Mouse (Mus musculus): ENCODE results near the gene Zcrb1. TPM values are rescaled to one million over a fixed set of nuclear protein-coding genes. Genes with fewer than 3 reads are reported as not detected.
A peak's percentile ranks its signal among the peaks of the same experiment; 100 is the strongest.

The Zcrb1 gene
- total and polyA plus RNA-seq, 3 experiments, result 75.3 to 98.9 (median 95.8) TPM

GRCm38 (mm10) chr15:93422537-93422936 is 24.4 kb upstream of the Zcrb1 start:
- Histone ChIP-seq H3K4me1 (ENCODE audit: insufficient read depth, low read depth, low read length) (0 out of 2 replicates have a peak, but pooled peaks cover 2% of the 10 kb centered on the region), H3K9me3 (replicated peaks) (no peaks in the 10 kb centered on the region), H3K4me3 (ENCODE audit: low read depth, low read length) (no peak overlapping the region), H3K36me3 (replicated peaks) (peaks cover 76% of the 10 kb centered on the region), H3K27me3 (ENCODE audit: insufficient read depth, low read length) (no peaks in the 10 kb centered on the region)
- DNase-seq (ENCODE audit: low spot score) (no peak), ATAC-seq (ENCODE audit: extremely low read depth, insufficient number of reproducible peaks, low FRiP score, poor library complexity, severe bottlenecking) (peak; percentile 49; the same call in 1 of the 2 replicates)
- TF ChIP-seq TAL1 (conservative IDR thresholded peaks at IDR 0.05; ENCODE audit: low read depth, low read length), result no peak
- TF ChIP-seq GATA1 (IDR thresholded peaks at IDR 0.05; ENCODE audit: borderline replicate concordance, low read length), result no peak
- TF ChIP-seq POLR2AphosphoS5 (IDR thresholded peaks at IDR 0.05; ENCODE audit: insufficient replicate concordance, low read depth, low read length), result no peak
- no peak for TF ChIP-seq CTCF (IDR thresholded peaks at IDR 0.05; ENCODE audit: low read depth, low read length)
- TF ChIP-seq GATA2 (IDR thresholded peaks at IDR 0.05; ENCODE audit: borderline replicate concordance, low read depth, low read length), result no peak

GRCm38 (mm10) chr15:93420596-93420995 is 22.5 kb upstream of the Zcrb1 start:
- Histone ChIP-seq H3K4me1 (ENCODE audit: insufficient read depth, low read depth, low read length) (0 out of 2 replicates have a peak, but pooled peaks cover 2% of the 10 kb centered on the region), H3K27me3 (ENCODE audit: insufficient read depth, low read length) (no peaks in the 10 kb centered on the region), H3K36me3 (replicated peaks) (peaks cover 75% of the 10 kb centered on the region), H3K9me3 (replicated peaks) (no peaks in the 10 kb centered on the region), H3K4me3 (ENCODE audit: low read depth, low read length) (no peak overlapping the region)
- TF ChIP-seq GATA1 (IDR thresholded peaks at IDR 0.05; ENCODE audit: borderline replicate concordance, low read length) (no peak), POLR2AphosphoS5 (IDR thresholded peaks at IDR 0.05; ENCODE audit: insufficient replicate concordance, low read depth, low read length) (no peak), CTCF (IDR thresholded peaks at IDR 0.05; ENCODE audit: low read depth, low read length) (no peak), TAL1 (conservative IDR thresholded peaks at IDR 0.05; ENCODE audit: low read depth, low read length) (no peak), GATA2 (IDR thresholded peaks at IDR 0.05; ENCODE audit: borderline replicate concordance, low read depth, low read length) (no peak)
- ATAC-seq (ENCODE audit: extremely low read depth, insufficient number of reproducible peaks, low FRiP score, poor library complexity, severe bottlenecking) (no peak), DNase-seq (ENCODE audit: low spot score) (no peak)

- 0 out of 2 replicates have a peak, but pooled peaks cover 2% of the 10 kb centered on the region for H3K4me1 ChIP-seq (ENCODE audit: insufficient read depth, low read depth, low read length)
- ATAC-seq (ENCODE audit: extremely low read depth, insufficient number of reproducible peaks, low FRiP score, poor library complexity, severe bottlenecking), result no peak
Observed at GRCm38 (mm10) chr15:93416300-93416699, 18.2 kb upstream of the Zcrb1 start.

GRCm38 (mm10) chr15:93414456-93414855 is 16.3 kb upstream of the Zcrb1 start:
- Histone ChIP-seq H3K36me3 (replicated peaks) (peaks cover 74% of the 10 kb centered on the region), H3K4me3 (ENCODE audit: low read depth, low read length) (no peak overlapping the region), H3K9me3 (replicated peaks) (no peaks in the 10 kb centered on the region), H3K27me3 (ENCODE audit: insufficient read depth, low read length) (no peaks in the 10 kb centered on the region), H3K4me1 (ENCODE audit: insufficient read depth, low read depth, low read length) (no peaks in the 10 kb centered on the region)
- DNase-seq (ENCODE audit: low spot score) (no peak), ATAC-seq (ENCODE audit: extremely low read depth, insufficient number of reproducible peaks, low FRiP score, poor library complexity, severe bottlenecking) (no peak)
- TF ChIP-seq GATA2 (IDR thresholded peaks at IDR 0.05; ENCODE audit: borderline replicate concordance, low read depth, low read length) (no peak), CTCF (IDR thresholded peaks at IDR 0.05; ENCODE audit: low read depth, low read length) (no peak), GATA1 (IDR thresholded peaks at IDR 0.05; ENCODE audit: borderline replicate concordance, low read length) (no peak), POLR2AphosphoS5 (IDR thresholded peaks at IDR 0.05; ENCODE audit: insufficient replicate concordance, low read depth, low read length) (no peak), TAL1 (conservative IDR thresholded peaks at IDR 0.05; ENCODE audit: low read depth, low read length) (no peak)

More at GRCm38 (mm10) chr15:93416300-93416699, 18.2 kb upstream of the Zcrb1 start:
- Histone ChIP-seq H3K36me3 (replicated peaks) (peaks cover 72% of the 10 kb centered on the region), H3K27me3 (ENCODE audit: insufficient read depth, low read length) (no peaks in the 10 kb centered on the region), H3K4me3 (ENCODE audit: low read depth, low read length) (no peak overlapping the region), H3K9me3 (replicated peaks) (no peaks in the 10 kb centered on the region)
- no peak for TF ChIP-seq GATA1 (IDR thresholded peaks at IDR 0.05; ENCODE audit: borderline replicate concordance, low read length)
- TF ChIP-seq GATA2 (IDR thresholded peaks at IDR 0.05; ENCODE audit: borderline replicate concordance, low read depth, low read length), result no peak
- TF ChIP-seq TAL1 (conservative IDR thresholded peaks at IDR 0.05; ENCODE audit: low read depth, low read length), result no peak
- no peak for TF ChIP-seq POLR2AphosphoS5 (IDR thresholded peaks at IDR 0.05; ENCODE audit: insufficient replicate concordance, low read depth, low read length)
- TF ChIP-seq CTCF (IDR thresholded peaks at IDR 0.05; ENCODE audit: low read depth, low read length), result no peak
- no peak for DNase-seq (ENCODE audit: low spot score)

- DNase-seq (ENCODE audit: low spot score), result no peak
- H3K27me3 ChIP-seq (ENCODE audit: insufficient read depth, low read length), result no peaks in the 10 kb centered on the region
- H3K9me3 ChIP-seq (replicated peaks), result no peaks in the 10 kb centered on the region
- peaks cover 81% of the 10 kb centered on the region for H3K36me3 ChIP-seq (replicated peaks)
- ATAC-seq (ENCODE audit: extremely low read depth, insufficient number of reproducible peaks, low FRiP score, poor library complexity, severe bottlenecking), result no peak
- no peak overlapping the region for H3K4me3 ChIP-seq (ENCODE audit: low read depth, low read length)
- H3K4me1 ChIP-seq (ENCODE audit: insufficient read depth, low read depth, low read length), result 0 out of 2 replicates have a peak, but pooled peaks cover 3% of the 10 kb centered on the region
- TF ChIP-seq GATA1 (IDR thresholded peaks at IDR 0.05; ENCODE audit: borderline replicate concordance, low read length) (no peak), CTCF (IDR thresholded peaks at IDR 0.05; ENCODE audit: low read depth, low read length) (no peak), POLR2AphosphoS5 (IDR thresholded peaks at IDR 0.05; ENCODE audit: insufficient replicate concordance, low read depth, low read length) (no peak), GATA2 (IDR thresholded peaks at IDR 0.05; ENCODE audit: borderline replicate concordance, low read depth, low read length) (no peak), TAL1 (conservative IDR thresholded peaks at IDR 0.05; ENCODE audit: low read depth, low read length) (no peak)
Observed at GRCm38 (mm10) chr15:93412445-93412844, 14.3 kb upstream of the Zcrb1 start.

- no peak overlapping the region for H3K4me3 ChIP-seq (ENCODE audit: low read depth, low read length)
- H3K36me3 ChIP-seq (replicated peaks), result peaks cover 74% of the 10 kb centered on the region
- DNase-seq (ENCODE audit: low spot score) (no peak), ATAC-seq (ENCODE audit: extremely low read depth, insufficient number of reproducible peaks, low FRiP score, poor library complexity, severe bottlenecking) (no peak)
- H3K9me3 ChIP-seq (replicated peaks), result no peaks in the 10 kb centered on the region
- H3K4me1 ChIP-seq (ENCODE audit: insufficient read depth, low read depth, low read length), result peaks cover 8% of the 10 kb centered on the region
- H3K27me3 ChIP-seq (ENCODE audit: insufficient read depth, low read length), result no peaks in the 10 kb centered on the region
- TF ChIP-seq GATA2 (IDR thresholded peaks at IDR 0.05; ENCODE audit: borderline replicate concordance, low read depth, low read length), result no peak
- TF ChIP-seq TAL1 (conservative IDR thresholded peaks at IDR 0.05; ENCODE audit: low read depth, low read length), result no peak
- TF ChIP-seq POLR2AphosphoS5 (IDR thresholded peaks at IDR 0.05; ENCODE audit: insufficient replicate concordance, low read depth, low read length), result no peak
- TF ChIP-seq GATA1 (IDR thresholded peaks at IDR 0.05; ENCODE audit: borderline replicate concordance, low read length), result no peak
- no peak for TF ChIP-seq CTCF (IDR thresholded peaks at IDR 0.05; ENCODE audit: low read depth, low read length)
Observed at GRCm38 (mm10) chr15:93406492-93406891, 8.4 kb upstream of the Zcrb1 start.

All from G1E (cell line).